Mouse (Mus musculus) neural tube, embryonic 13.5 days (tissue): Measurements from ENCODE around the gene Pdzd2. TPM values are rescaled to one million over a fixed set of nuclear protein-coding genes. Genes with fewer than 3 reads are reported as not detected.

Experiments used
- ATAC-seq: fragments of 200-750 bp; cut with Nextera tagmentation; 2 replicates; pipeline ENCODE4 v1.8.0; 2017; ENCODE audit warnings: low read depth, mild to moderate bottlenecking, moderate TSS enrichment, moderate library complexity
- H3K27ac ChIP-seq: fragments of 300-500 bp; sonication (generic); replicated peaks from 2 replicates; pipeline ENCODE4 v1.5.1; 2015; ENCODE audit warnings: moderate library complexity, mild to moderate bottlenecking, inconsistent platforms
- H3K27me3 ChIP-seq: fragments of 300-500 bp; sonication (generic); 2 replicates; pipeline ENCODE4 v1.6.1; 2015; ENCODE audit warnings: mild to moderate bottlenecking, inconsistent platforms
- H3K36me3 ChIP-seq: fragments of 300-500 bp; sonication (generic); 2 replicates; pipeline ENCODE4 v1.6.1; 2015; ENCODE audit warnings: mild to moderate bottlenecking, inconsistent platforms
- H3K4me1 ChIP-seq: fragments of 300-500 bp; sonication (generic); replicated peaks from 2 replicates; pipeline ENCODE4 v1.6.1; 2015; ENCODE audit warnings: inconsistent platforms
- H3K4me2 ChIP-seq: fragments of 300-500 bp; sonication (generic); 2 replicates; pipeline ENCODE4 v1.6.1; 2015; ENCODE audit warnings: inconsistent platforms, mild to moderate bottlenecking, moderate library complexity
- H3K4me3 ChIP-seq: fragments of 300-500 bp; sonication (generic); 2 replicates; pipeline ENCODE4 v1.5.1; 2015; ENCODE audit warnings: mild to moderate bottlenecking, inconsistent platforms
- H3K9ac ChIP-seq: fragments of 300-500 bp; sonication (generic); 2 replicates; pipeline ENCODE4 v1.6.1; 2015; ENCODE audit warnings: moderate library complexity, mild to moderate bottlenecking, inconsistent platforms
- H3K9me3 ChIP-seq: fragments of 300-500 bp; sonication (generic); 2 replicates; pipeline ENCODE4 v1.6.1; 2016; ENCODE audit warnings: inconsistent platforms
- WGBS: fragments of 180-500 bp; shearing (Covaris S2); methylation state at CpG from one replicate; pipeline ENCODE4 v1.1.7; 2015; 5-methylcytosine and 5-hydroxymethylcytosine counted together
- polyA plus RNA-seq: library from polyadenylated mRNA; unstranded; fragments of >200 nt; fragmentation: Nextera tagmentation; extraction: Ambion mirVana; gene quantifications from 2 replicates; pipeline ENCODE4 v1.2.1, GENCODE M21; 2015

Pdzd2 gene
- polyA plus RNA-seq, 1 experiment from 2014 or later, result 6.0 TPM

DNA sequence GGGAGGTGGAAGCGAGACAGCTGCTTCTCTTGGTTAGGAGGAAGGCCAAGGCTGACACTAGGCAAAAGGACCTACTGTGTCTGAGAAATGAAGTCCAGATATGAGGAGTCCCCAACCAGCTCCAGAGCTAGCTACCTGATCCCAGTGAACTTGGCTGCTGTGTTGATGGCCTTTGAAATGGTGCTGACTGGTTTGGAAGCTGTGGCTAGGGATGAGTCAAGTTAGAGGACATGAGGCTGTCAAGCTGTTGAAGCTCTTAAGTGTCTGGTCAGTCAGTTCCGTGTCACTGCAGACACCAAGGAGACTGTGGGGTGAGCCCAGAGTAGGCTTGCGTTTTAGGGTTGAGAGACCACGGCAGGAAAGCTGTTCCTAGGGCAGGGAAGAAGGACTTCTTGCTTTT is 405.3 kb downstream of the Pdzd2 start:
- WGBS, result 93% methylated on average over 4 of the region's 4 CpGs
- Histone ChIP-seq H3K4me3 (no peak overlapping the region), H3K27ac (no peak overlapping the region), H3K36me3 (no peaks in the 10 kb centered on the region), H3K9me3 (no peaks in the 10 kb centered on the region), H3K27me3 (no peaks in the 10 kb centered on the region), H3K4me2 (no peak overlapping the region), H3K4me1 (peaks cover 20% of the 10 kb centered on the region; the same call in 1 of the 2 replicates), H3K9ac (no peak overlapping the region)
- ATAC-seq, result no peak

DNA sequence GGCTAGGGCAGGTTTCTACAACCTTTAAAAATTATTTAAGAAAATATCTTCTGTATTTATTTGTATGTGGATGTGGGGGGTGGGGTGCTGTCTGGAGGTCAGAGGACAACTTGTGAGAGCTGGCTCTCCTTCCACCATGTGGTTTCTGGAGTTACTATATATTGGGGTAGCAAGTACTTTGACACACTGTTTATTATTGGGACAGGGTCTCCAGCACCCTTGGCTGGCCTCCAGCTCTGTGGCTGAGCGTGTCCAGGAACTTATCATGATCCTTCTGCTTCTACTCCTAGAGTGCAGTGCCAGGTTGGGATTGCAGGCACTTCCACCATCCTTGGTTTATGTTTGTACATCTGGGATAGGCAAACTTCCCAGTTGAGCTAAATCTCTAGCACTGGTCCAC is 408.4 kb downstream of the Pdzd2 start:
- Histone ChIP-seq H3K4me1 (peaks cover 24% of the 10 kb centered on the region), H3K4me2 (no peak overlapping the region), H3K36me3 (no peaks in the 10 kb centered on the region), H3K27ac (no peak overlapping the region), H3K27me3 (no peaks in the 10 kb centered on the region), H3K4me3 (no peak overlapping the region), H3K9me3 (no peaks in the 10 kb centered on the region), H3K9ac (no peak overlapping the region)
- no peak for ATAC-seq
- WGBS, result 72% methylated on average over 1 of the region's 1 CpGs

DNA sequence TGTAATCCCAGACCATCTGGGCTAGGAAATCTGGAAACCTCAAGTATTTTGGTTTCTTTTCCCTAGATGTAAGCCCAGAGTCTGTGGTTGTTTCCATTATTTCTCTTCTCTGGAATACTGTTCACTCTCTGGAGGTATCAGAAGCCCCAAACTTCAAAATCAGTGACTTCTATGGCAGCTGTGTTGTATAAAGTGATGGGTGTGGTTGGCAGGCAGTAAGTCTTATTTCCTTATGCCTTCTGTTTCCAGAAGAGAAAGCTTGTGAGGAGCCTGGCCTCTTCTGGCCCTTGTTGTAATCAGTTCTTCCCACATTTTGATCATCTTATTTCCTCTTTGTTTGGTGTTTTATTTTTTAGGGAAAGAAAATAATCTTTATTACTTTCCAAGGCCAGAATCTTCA is 408.8 kb downstream of the Pdzd2 start:
- no peak for ATAC-seq
- H3K4me3 ChIP-seq, result no peak overlapping the region
- H3K9ac ChIP-seq, result no peak overlapping the region
- no peak overlapping the region for H3K4me2 ChIP-seq
- H3K27me3 ChIP-seq, result no peaks in the 10 kb centered on the region
- no peaks in the 10 kb centered on the region for H3K9me3 ChIP-seq
- 0 out of 2 replicates have a peak, but pooled peaks cover 2% of the 10 kb centered on the region for H3K36me3 ChIP-seq
- peaks cover 29% of the 10 kb centered on the region for H3K4me1 ChIP-seq
- no peak overlapping the region for H3K27ac ChIP-seq

DNA sequence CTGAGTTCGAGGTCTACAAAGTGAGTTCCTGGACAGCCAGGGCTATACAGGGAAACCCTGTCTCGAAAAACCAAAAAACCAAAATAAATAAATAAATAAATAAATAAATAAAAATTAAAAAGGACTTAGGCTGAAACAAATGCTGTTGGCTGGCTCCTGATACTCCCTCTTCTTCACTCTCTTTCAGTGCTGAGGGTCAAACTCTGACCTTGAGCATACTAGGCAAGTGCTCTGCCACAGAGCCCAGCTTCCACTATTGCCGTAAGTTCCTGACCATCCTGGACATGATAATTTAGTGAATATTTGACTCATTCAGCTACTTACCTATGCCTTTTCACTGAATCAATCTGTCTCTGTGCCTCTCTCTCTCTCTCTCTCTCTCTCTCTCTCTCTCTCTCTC is 409.3 kb downstream of the Pdzd2 start:
- Histone ChIP-seq H3K27me3 (no peaks in the 10 kb centered on the region), H3K4me2 (no peak overlapping the region), H3K36me3 (0 out of 2 replicates have a peak, but pooled peaks cover 5% of the 10 kb centered on the region), H3K4me1 (peaks cover 34% of the 10 kb centered on the region), H3K27ac (no peak overlapping the region), H3K9ac (no peak overlapping the region), H3K9me3 (no peaks in the 10 kb centered on the region), H3K4me3 (no peak overlapping the region)
- 81% methylated on average over 3 of the region's 3 CpGs for WGBS
- no peak for ATAC-seq

DNA sequence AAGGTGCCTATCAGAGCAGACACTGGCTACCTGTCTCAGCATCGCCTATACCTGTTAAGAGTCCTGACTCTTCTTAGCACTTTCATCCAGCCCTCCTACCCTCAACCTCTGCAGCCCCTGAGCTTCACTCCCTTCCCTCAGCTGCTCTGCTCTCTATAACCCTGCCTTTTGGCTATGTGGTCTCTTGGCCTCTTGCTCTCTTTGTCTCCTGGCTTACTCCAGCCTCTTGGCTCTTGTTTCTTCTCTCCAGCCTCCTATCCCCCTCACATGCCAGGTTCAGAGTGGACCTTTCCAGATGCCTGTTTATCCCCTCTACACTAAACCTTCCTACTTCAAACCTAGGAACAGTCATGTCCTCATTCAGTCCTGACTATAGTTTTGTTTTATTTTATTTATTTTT is 415.4 kb downstream of the Pdzd2 start:
- ATAC-seq, result no peak
- peak overlapping the region; percentile 79 for H3K4me2 ChIP-seq
- H3K36me3 ChIP-seq, result 0 out of 2 replicates have a peak, but pooled peaks cover 5% of the 10 kb centered on the region
- no peak overlapping the region for H3K9ac ChIP-seq
- 100% methylated on average over 1 of the region's 1 CpGs for WGBS
- no peak overlapping the region for H3K27ac ChIP-seq
- peaks cover 49% of the 10 kb centered on the region for H3K4me1 ChIP-seq
- H3K4me3 ChIP-seq, result no peak overlapping the region
- H3K27me3 ChIP-seq, result peaks cover 5% of the 10 kb centered on the region
- H3K9me3 ChIP-seq, result no peaks in the 10 kb centered on the region

DNA sequence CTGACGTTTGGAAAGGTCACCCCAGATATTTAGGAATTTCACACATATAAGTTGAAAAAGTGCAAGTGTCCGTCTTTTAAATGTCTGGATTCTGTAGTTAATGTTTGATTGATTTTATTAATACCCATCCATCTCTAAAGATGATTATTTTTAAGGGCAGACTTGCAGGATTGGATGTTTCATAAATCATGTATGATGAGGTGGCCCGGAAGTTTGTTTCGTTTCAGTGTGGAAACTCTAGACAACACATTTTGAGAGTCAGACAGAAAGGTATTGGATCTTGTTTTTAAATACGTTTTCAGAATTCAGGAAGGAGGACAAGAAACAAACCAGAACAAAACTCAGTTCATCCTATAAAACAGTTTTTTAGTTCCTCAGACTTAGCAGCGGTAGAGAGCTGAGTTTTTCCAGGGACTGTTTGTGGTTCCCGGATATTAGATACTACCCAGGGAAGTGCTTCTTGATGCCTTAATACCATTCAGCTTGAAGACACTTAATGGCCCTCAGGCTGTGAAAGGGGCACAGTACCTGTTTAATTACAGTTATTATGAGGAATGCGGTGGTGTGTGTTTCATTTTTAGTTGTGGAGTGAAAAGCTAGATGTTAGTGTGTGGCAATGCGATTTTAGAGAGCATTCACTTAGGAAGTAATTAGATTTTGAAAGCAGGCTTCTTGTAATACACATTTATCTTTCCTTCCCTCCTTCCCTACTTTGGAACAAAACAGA is 416.9 kb downstream of the Pdzd2 start:
- Histone ChIP-seq H3K9ac (peak overlapping the region; percentile 98), H3K4me3 (peak overlapping the region; percentile 100), H3K4me2 (peak overlapping the region; percentile 79), H3K4me1 (peaks cover 40% of the 10 kb centered on the region), H3K36me3 (0 out of 2 replicates have a peak, but pooled peaks cover 5% of the 10 kb centered on the region), H3K27ac (no peak overlapping the region), H3K9me3 (no peaks in the 10 kb centered on the region), H3K27me3 (peaks cover 10% of the 10 kb centered on the region)
- WGBS, result 14% methylated on average over 9 of the region's 9 CpGs
- ATAC-seq, result no peak

DNA sequence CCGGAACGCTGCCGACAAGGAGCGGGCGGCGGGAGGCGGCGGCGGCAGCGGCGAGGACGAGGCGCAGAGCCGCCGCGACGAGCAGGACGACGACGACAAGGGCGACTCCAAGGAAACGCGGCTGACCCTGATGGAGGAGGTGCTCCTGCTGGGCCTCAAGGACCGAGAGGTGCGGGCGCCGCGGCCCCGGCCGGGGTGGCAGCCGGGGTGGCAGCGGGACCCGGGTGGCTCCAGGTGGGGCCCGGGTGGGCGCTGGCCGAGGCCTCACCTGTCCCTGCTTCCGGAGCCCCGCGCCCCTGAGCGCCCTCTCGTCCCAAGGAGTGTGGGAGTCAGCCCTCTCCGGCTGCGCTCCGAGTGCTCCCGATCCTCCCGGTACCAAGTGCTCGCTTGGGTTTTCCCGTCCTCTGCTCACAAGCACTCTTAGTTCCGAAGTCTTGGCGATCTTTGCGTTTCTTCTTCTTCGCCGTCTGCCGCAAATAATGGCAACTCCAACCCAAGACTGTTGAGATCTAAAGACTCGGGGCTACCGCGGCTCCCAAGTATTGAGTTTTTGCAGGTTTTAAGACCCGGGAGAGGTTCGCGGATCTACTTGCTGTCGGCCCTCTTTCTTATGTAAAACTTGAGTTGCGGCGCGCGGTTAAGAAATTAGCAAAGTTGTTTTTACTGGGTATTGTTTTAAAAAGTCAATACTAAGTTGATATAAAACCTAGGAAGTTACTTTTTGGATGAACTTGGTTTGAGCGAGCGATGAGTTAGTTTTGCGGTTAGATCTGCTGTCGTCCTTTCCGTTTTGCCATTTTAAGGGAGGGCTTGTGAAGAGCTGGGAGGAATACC is 417.7 kb downstream of the Pdzd2 start, which contains the start of gene 1810049J17Rik:
Gene 1810049J17Rik (minus strand): TSS at position 112 of the 834 bp plus-strand sequence.
- under 1% methylated on average over 68 of the region's 70 CpGs for WGBS
- Histone ChIP-seq H3K36me3 (0 out of 2 replicates have a peak, but pooled peaks cover 5% of the 10 kb centered on the region), H3K4me1 (peaks cover 39% of the 10 kb centered on the region), H3K9ac (peak within 1 kb of the TSS; percentile 98), H3K27me3 (peaks cover 10% of the 10 kb centered on the region), H3K4me2 (peak within 1 kb of the TSS; percentile 79), H3K27ac (peak within 1 kb of the TSS; percentile 94), H3K9me3 (no peaks in the 10 kb centered on the region), H3K4me3 (peak within 1 kb of the TSS; percentile 100)
- peak; percentile 36 for ATAC-seq

DNA sequence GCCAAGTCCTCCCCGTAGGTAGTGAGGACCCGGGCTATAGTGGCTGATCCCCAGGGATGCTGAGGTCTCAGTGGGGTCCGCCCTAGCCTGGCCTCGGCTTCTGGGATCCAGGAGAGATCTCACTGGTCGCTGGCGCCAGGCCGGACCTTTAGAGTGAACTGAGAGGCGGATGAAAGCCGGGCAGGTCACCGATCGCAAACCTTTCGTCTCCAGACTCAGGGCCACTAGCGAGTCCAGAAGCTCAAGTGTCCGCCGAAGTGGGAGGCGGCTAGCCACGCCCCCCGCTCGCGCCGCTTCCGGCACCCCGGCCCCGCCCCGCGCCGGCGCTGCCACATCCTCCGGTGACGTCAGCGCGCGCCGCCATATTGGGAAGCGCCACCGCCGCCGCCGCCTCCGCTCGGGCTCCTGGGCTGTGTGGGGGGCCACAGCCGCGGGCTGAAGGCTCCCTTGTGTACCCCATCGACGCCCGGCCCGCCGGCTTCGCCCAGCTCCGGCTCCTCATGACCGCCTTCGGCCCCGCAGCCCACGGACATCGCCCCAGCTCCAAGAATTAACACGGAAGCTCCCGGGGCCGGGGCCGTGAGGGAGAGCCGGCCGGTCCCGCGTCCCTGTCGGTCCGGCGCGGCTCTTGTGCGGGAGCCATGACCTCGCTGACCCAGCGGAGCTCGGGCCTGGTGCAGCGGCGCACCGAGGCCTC is 418.5 kb downstream of the Pdzd2 start, which contains the start of gene Golph3:
Gene Golph3 (plus strand): TSS at position 360 of the 697 bp plus-strand sequence.
- 0 out of 2 replicates have a peak, but pooled peaks cover 5% of the 10 kb centered on the region for H3K36me3 ChIP-seq
- peak within 1 kb of the TSS; percentile 94 for H3K27ac ChIP-seq
- under 1% methylated on average over 73 of the region's 74 CpGs for WGBS
- H3K4me2 ChIP-seq, result peak within 1 kb of the TSS; percentile 79
- H3K4me3 ChIP-seq, result peak within 1 kb of the TSS; percentile 100
- H3K4me1 ChIP-seq, result peaks cover 37% of the 10 kb centered on the region
- H3K9me3 ChIP-seq, result no peaks in the 10 kb centered on the region
- ATAC-seq, result peak; percentile 98
- peaks cover 10% of the 10 kb centered on the region for H3K27me3 ChIP-seq
- peak within 1 kb of the TSS; percentile 98 for H3K9ac ChIP-seq

DNA sequence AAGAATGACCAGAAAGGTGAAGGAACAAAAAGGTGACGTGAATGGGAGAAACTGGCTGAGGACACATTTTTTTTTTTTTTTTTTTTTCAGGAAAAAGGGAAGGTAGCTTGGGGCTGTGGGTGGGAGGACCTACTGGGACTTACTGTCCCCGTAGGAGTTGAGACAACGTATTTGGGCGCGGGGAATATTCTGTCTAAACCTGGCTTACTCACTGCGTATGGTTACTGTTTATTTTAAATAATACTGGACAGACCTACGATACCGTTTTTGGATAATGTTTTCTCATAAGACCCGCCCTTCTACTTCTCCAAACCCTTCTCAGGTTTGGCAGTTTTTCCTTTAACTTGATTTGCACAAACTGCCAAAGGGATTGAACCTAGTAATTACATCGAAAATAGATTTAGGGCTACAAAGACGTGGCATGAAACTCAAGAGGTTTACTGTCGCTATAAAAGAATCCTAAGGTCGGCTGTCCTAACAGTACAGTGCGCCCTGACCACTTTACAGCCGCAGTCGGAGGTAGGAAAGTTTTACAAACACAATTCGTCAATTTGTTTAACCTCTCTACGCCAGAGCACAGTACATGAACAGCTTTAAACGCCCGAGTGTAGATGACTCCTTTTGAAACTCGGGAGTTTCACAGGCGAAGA is 419.2 kb downstream of the Pdzd2 start:
- H3K36me3 ChIP-seq, result no peaks in the 10 kb centered on the region
- H3K27me3 ChIP-seq, result peaks cover 10% of the 10 kb centered on the region
- peak overlapping the region; percentile 98 for H3K9ac ChIP-seq
- ATAC-seq, result no peak; the same call in 1 of the 2 replicates
- H3K9me3 ChIP-seq, result no peaks in the 10 kb centered on the region
- H3K4me1 ChIP-seq, result peaks cover 31% of the 10 kb centered on the region
- H3K27ac ChIP-seq, result peak overlapping the region; percentile 94
- H3K4me2 ChIP-seq, result peak overlapping the region; percentile 79
- peak overlapping the region; percentile 100 for H3K4me3 ChIP-seq
- 5% methylated on average over 22 of the region's 22 CpGs for WGBS

DNA sequence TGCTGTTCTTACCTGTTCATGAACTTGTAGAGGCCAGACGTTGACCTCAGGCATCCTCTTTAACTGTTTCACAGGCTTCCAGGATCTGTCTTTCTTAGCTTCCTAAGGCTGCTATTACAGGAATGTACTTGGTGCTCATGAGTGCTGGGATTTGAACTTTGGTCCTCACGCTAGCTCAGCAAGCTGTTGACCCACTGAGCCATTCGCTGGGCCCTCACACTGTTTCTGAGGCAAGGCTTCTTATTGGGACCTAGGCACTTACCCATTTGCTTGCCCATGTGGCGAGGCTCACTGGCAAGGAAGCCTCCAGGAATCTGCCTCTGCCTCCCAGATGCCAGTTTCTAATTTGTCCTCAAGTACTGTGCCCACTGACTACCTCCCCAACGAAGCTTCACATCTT is 419.8 kb downstream of the Pdzd2 start:
- Histone ChIP-seq H3K9ac (no peak overlapping the region), H3K4me1 (peaks cover 28% of the 10 kb centered on the region), H3K27ac (no peak overlapping the region), H3K36me3 (no peaks in the 10 kb centered on the region), H3K27me3 (peaks cover 10% of the 10 kb centered on the region), H3K4me2 (peak overlapping the region; percentile 79; the same call in 1 of the 2 replicates), H3K4me3 (no peak overlapping the region), H3K9me3 (no peaks in the 10 kb centered on the region)
- no peak for ATAC-seq
- WGBS, result 47% methylated on average over 5 of the region's 5 CpGs

DNA sequence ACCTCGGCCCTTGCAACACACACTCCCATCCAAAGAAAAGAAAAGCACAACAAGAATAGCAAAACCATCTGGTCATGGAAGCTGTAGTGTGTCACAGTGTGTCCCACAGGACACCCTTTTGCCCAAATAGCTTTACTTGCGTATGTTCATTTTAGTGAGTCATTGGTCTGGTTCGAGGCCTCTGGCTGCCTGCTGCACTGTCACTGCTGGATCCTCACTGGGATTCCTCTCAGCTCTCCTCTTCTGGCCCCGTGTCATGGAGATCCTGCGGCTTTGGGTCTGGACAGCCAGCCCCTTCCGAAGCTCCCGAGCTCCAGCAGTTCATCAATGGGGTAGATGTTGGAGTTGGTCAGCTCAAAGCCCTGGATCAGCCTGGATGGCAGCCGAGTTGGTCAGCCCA is 421.3 kb downstream of the Pdzd2 start:
- H3K9me3 ChIP-seq, result no peaks in the 10 kb centered on the region
- no peak overlapping the region for H3K9ac ChIP-seq
- 84% methylated on average over 8 of the region's 8 CpGs for WGBS
- no peak overlapping the region for H3K4me2 ChIP-seq
- peaks cover 13% of the 10 kb centered on the region for H3K4me1 ChIP-seq
- H3K36me3 ChIP-seq, result no peaks in the 10 kb centered on the region
- H3K4me3 ChIP-seq, result no peak overlapping the region
- H3K27ac ChIP-seq, result no peak overlapping the region
- ATAC-seq, result no peak
- H3K27me3 ChIP-seq, result peaks cover 10% of the 10 kb centered on the region
